Mouse (Mus musculus) hindbrain, embryonic 16.5 days (tissue): ENCODE measurements around the gene Clpb. TPM values are rescaled to one million over a fixed set of nuclear protein-coding genes. Genes with fewer than 3 reads are reported as not detected.

Experiments used
- polyA plus RNA-seq: library from polyadenylated mRNA; unstranded; fragments of >200 nt; fragmentation: Nextera tagmentation; extraction: Ambion mirVana; gene quantifications from 2 replicates; pipeline ENCODE4 v1.2.1, GENCODE M21; 2015

Clpb gene
- polyA plus RNA-seq, 1 experiment from 2014 or later, result 47.3 TPM

Other genes starting within 250 kb of the Clpb start
- 33.5 and 41.6 TPM in 2 replicates for gene Pde2a, start 241.9 kb upstream of the Clpb start, polyA plus RNA-seq
- not detected in 2 replicates for gene Art2b, start 78.0 kb upstream of the Clpb start, polyA plus RNA-seq
- 1.1 and 1.8 TPM in 2 replicates for gene Phox2a, start 154.7 kb downstream of the Clpb start, polyA plus RNA-seq
- 9.3 and 14.3 TPM in 2 replicates for gene Inppl1, start 174.6 kb downstream of the Clpb start, polyA plus RNA-seq
- gene Folr2, start 193.6 kb downstream of the Clpb start, polyA plus RNA-seq, result 1.5 and 2.5 TPM in 2 replicates
- gene Anapc15, start 200.1 kb downstream of the Clpb start, polyA plus RNA-seq, result 72.2 and 72.7 TPM in 2 replicates
- gene Folr1, start 207.2 kb downstream of the Clpb start, polyA plus RNA-seq, result 60.3 and 70.1 TPM in 2 replicates
- gene Lamtor1, start 242.3 kb downstream of the Clpb start, polyA plus RNA-seq, result 159 and 164 TPM in 2 replicates
- gene Tomt, start 242.7 kb downstream of the Clpb start, polyA plus RNA-seq, result 0.38 and 0.62 TPM in 2 replicates